Mouse (Mus musculus) cortical plate, adult 2 months (tissue): ENCODE measurements around the gene Qrich1.

Experiments used
- CTCF ChIP-seq: fragments of 200-500 bp; IDR thresholded peaks from 2 replicates; pipeline ENCODE4 v1.5.1; 2011; ENCODE audit warnings: mild to moderate bottlenecking, control low read depth, low read length; ENCODE audit not compliant: insufficient read depth; ENCODE audit errors: extremely low read depth
- POLR2A ChIP-seq: fragments of 200-500 bp; IDR thresholded peaks from 2 replicates; pipeline ENCODE4 v1.6.1; 2011; ENCODE audit warnings: mild to moderate bottlenecking, low read length, control low read depth; ENCODE audit not compliant: insufficient read depth; ENCODE audit errors: extremely low read depth

DNA sequence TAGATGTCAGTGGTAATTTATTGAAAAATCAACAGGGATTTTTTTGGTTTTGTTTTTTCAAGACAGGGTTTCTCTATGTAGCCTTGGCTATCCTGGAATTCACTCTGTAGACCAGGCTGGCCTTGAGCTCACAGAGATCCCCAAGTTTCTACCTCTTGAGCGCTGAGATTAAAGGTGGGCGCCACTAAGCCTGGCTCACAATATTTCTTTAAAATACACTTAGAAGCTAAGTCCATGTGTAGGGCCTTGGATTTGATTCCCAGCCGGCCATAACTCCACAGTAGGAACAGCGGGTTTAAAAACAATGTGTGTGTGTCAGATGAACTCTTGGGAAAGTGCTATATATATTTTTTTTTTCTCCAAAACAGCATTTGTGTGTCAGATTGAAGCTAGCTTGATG, 6.7 kb downstream of the Qrich1 start:
- TF ChIP-seq POLR2A (no peak), CTCF (no peak)
